Mouse (Mus musculus) embryonic fibroblast, embryonic 13.5 days (primary cell): ENCODE data around the gene Myl6b.

Experiments used
- CTCF ChIP-seq: IDR thresholded peaks from 2 replicates; pipeline ENCODE4 v1.5.1; 2011; ENCODE audit warnings: mild to moderate bottlenecking, control low read depth, low read length, moderate library complexity, borderline replicate concordance; ENCODE audit not compliant: insufficient read depth
- POLR2A ChIP-seq: IDR thresholded peaks from 2 replicates; pipeline ENCODE4 v1.6.1; 2011; ENCODE audit warnings: low read depth, mild to moderate bottlenecking, control low read depth, low read length, moderate library complexity

DNA sequence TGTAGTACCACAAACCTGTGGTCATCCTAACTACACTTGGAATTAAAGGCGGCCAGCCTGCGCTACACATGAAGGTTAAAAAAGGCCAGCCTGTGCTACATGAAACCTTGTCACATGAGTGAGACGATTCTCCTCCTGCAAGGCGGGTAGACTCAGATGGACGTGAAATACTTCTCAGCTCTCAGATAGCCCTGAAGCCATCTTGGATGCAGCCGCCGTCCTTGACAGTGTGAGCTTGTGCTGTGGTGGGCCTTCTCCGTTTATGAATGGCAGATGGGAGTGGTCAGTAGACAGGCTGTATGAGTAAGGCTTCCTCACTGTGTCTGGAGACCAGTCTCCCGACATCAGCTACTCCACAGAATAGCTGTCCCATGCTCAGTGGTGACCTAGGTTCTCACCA is 10.7 kb upstream of the Myl6b start:
- no peak for TF ChIP-seq POLR2A
- no peak for TF ChIP-seq CTCF
